Mouse (Mus musculus): ENCODE data around the gene Abcc1. TPM values are rescaled to one million over a fixed set of nuclear protein-coding genes. Genes with fewer than 3 reads are reported as not detected.
A peak's percentile ranks its signal among the peaks of the same experiment; 100 is the strongest.

Abcc1 gene
- polyA plus RNA-seq, 1 experiment from 2014 or later: 11.9 TPM

DNA sequence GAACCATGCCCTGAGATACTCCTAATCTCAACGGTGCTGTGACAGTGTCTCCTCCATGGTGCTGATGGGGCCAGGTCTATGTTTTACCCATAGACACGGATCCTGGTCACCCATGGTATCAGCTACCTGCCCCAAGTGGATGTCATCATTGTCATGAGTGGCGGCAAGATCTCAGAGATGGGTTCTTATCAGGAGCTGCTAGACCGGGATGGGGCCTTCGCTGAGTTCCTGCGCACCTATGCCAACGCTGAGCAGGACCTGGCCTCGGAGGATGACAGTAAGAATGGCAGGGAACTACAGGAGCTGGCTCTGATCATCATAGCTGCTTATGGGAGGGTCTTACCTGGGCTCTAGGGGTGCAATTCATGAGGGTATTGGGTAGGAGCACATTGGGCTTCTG lies 86.9 kb downstream of the Abcc1 start:
- Histone ChIP-seq H3K27ac (ENCODE audit: low read length) (no peak overlapping the region), H3K36me3 (ENCODE audit: insufficient read depth, low read length) (peaks cover 12% of the 10 kb centered on the region), H3K9ac (replicated peaks; ENCODE audit: low read length) (no peak overlapping the region), H3K4me3 (ENCODE audit: low read length) (no peak overlapping the region), H3K4me2 (replicated peaks; ENCODE audit: low read depth, low read length) (no peak overlapping the region), H3K27me3 (ENCODE audit: insufficient read depth, low read length) (no peaks in the 10 kb centered on the region), H3K4me1 (ENCODE audit: insufficient read depth, low read length) (no peaks in the 10 kb centered on the region), H3K9me3 (ENCODE audit: low read length) (no peaks in the 10 kb centered on the region)
- WGBS: 95% methylated on average over 8 of the region's 8 CpGs
- no peak for ATAC-seq (ENCODE audit: low FRiP score, low TSS enrichment)

DNA sequence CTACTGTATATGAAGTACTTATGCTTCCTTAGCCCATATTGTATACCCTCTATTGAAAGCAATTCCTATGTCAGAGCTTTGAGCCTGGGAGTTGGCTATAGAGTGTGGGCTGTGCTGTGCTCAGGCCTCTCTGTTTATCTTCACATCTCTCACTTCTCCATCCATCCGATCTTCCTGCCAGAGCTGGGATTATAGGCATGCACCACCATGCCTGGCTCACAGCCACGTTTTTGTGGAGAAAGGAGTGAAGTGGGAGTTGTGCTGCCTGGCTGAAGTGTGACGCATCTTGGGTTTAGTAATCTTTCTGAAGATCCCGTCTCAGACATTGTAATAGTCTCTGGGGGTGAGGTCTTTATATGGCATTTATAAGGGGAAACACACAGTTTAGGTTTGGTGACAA lies 88.5 kb downstream of the Abcc1 start:
- no peak overlapping the region for H3K4me3 ChIP-seq (ENCODE audit: low read length)
- no peaks in the 10 kb centered on the region for H3K4me1 ChIP-seq (ENCODE audit: insufficient read depth, low read length)
- H3K27me3 ChIP-seq (ENCODE audit: insufficient read depth, low read length): no peaks in the 10 kb centered on the region
- no peak overlapping the region for H3K4me2 ChIP-seq (replicated peaks; ENCODE audit: low read depth, low read length)
- H3K9me3 ChIP-seq (ENCODE audit: low read length): no peaks in the 10 kb centered on the region
- H3K27ac ChIP-seq (ENCODE audit: low read length): no peak overlapping the region
- WGBS: 82% methylated on average over 4 of the region's 4 CpGs
- H3K36me3 ChIP-seq (ENCODE audit: insufficient read depth, low read length): peaks cover 12% of the 10 kb centered on the region
- no peak overlapping the region for H3K9ac ChIP-seq (replicated peaks; ENCODE audit: low read length)
- no peak for ATAC-seq (ENCODE audit: low FRiP score, low TSS enrichment)

GRCm38 (mm10) chr16:14451374-14452046 lies 90.2 kb downstream of the Abcc1 start:
- WGBS: 73% methylated on average over 5 of the region's 5 CpGs
- Histone ChIP-seq H3K4me3 (ENCODE audit: low read length) (no peak overlapping the region), H3K9me3 (ENCODE audit: low read length) (no peaks in the 10 kb centered on the region), H3K4me1 (ENCODE audit: insufficient read depth, low read length) (no peaks in the 10 kb centered on the region), H3K36me3 (ENCODE audit: insufficient read depth, low read length) (peaks cover 7% of the 10 kb centered on the region), H3K9ac (replicated peaks; ENCODE audit: low read length) (no peak overlapping the region), H3K27ac (ENCODE audit: low read length) (no peak overlapping the region), H3K27me3 (ENCODE audit: insufficient read depth, low read length) (no peaks in the 10 kb centered on the region), H3K4me2 (replicated peaks; ENCODE audit: low read depth, low read length) (no peak overlapping the region)
- peak; percentile 66 for ATAC-seq (ENCODE audit: low FRiP score, low TSS enrichment)

DNA sequence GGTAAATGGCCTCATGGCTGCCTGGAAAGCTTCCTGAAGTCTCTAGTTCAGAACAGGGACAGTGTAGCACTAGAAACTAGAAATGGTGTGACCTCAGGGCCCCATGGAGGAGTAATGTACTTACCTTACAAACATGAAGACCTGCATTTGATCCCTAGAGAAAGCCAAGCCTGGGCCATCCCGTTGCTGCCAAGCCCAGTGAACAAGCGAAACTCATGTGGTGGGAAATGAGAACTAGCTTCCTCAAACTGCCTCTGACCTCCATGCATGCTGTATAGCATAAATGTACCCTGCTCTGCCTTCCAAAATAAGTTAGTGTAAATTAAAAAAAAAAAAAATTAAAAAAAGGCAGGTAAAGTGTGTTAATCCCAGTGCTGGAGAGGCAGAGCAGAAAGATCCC lies 101.2 kb downstream of the Abcc1 start:
- H3K9me3 ChIP-seq (ENCODE audit: low read length): no peaks in the 10 kb centered on the region
- WGBS: 90% methylated on average over 2 of the region's 2 CpGs
- no peaks in the 10 kb centered on the region for H3K27me3 ChIP-seq (ENCODE audit: insufficient read depth, low read length)
- ATAC-seq (ENCODE audit: low FRiP score, low TSS enrichment): no peak
- peaks cover 50% of the 10 kb centered on the region for H3K36me3 ChIP-seq (ENCODE audit: insufficient read depth, low read length)
- H3K4me3 ChIP-seq (ENCODE audit: low read length): no peak overlapping the region
- H3K4me2 ChIP-seq (replicated peaks; ENCODE audit: low read depth, low read length): no peak overlapping the region
- no peak overlapping the region for H3K9ac ChIP-seq (replicated peaks; ENCODE audit: low read length)
- H3K27ac ChIP-seq (ENCODE audit: low read length): no peak overlapping the region
- no peaks in the 10 kb centered on the region for H3K4me1 ChIP-seq (ENCODE audit: insufficient read depth, low read length)

GRCm38 (mm10) chr16:14465016-14465415 lies 103.7 kb downstream of the Abcc1 start:
- Histone ChIP-seq H3K4me2 (replicated peaks; ENCODE audit: low read depth, low read length) (no peak overlapping the region), H3K27ac (ENCODE audit: low read length) (no peak overlapping the region), H3K4me3 (ENCODE audit: low read length) (no peak overlapping the region), H3K9me3 (ENCODE audit: low read length) (no peaks in the 10 kb centered on the region), H3K36me3 (ENCODE audit: insufficient read depth, low read length) (peaks cover 53% of the 10 kb centered on the region), H3K27me3 (ENCODE audit: insufficient read depth, low read length) (no peaks in the 10 kb centered on the region), H3K9ac (replicated peaks; ENCODE audit: low read length) (no peak overlapping the region), H3K4me1 (ENCODE audit: insufficient read depth, low read length) (no peaks in the 10 kb centered on the region)
- WGBS: 92% methylated on average over 6 of the region's 6 CpGs
- ATAC-seq (ENCODE audit: low FRiP score, low TSS enrichment): no peak

- H3K27me3 ChIP-seq (ENCODE audit: insufficient read depth, low read length): no peaks in the 10 kb centered on the region
- peaks cover 59% of the 10 kb centered on the region for H3K36me3 ChIP-seq (ENCODE audit: insufficient read depth, low read length)
- no peak overlapping the region for H3K4me2 ChIP-seq (replicated peaks; ENCODE audit: low read depth, low read length)
- no peak for ATAC-seq (ENCODE audit: low FRiP score, low TSS enrichment)
- WGBS: 87% methylated on average over 2 of the region's 2 CpGs
- no peaks in the 10 kb centered on the region for H3K4me1 ChIP-seq (ENCODE audit: insufficient read depth, low read length)
- no peak overlapping the region for H3K27ac ChIP-seq (ENCODE audit: low read length)
- H3K9ac ChIP-seq (replicated peaks; ENCODE audit: low read length): no peak overlapping the region
- H3K9me3 ChIP-seq (ENCODE audit: low read length): no peaks in the 10 kb centered on the region
- no peak overlapping the region for H3K4me3 ChIP-seq (ENCODE audit: low read length)
Observed at GRCm38 (mm10) chr16:14468351-14468750, 107.0 kb downstream of the Abcc1 start.

DNA sequence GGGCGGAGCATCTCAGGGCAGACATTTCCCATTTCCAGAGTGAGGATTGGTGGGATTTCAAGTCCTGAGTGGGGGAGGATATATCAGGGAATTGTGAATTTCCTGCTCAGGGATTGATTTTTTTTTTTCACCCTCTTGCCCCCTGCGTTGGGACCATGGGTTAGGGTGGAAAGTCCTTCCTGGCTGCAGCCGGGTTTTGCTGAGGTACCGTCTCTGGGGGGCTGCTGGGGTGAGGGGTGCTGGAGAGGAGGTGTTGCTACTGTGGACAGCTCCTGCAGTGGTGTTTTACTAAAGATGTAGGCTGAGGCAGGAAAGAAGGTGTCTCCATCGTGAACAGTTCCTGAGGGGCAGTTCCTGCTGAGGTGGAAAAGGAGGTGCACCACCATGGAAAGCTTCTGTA lies 107.5 kb downstream of the Abcc1 start:
- Histone ChIP-seq H3K9ac (replicated peaks; ENCODE audit: low read length) (no peak overlapping the region), H3K4me3 (ENCODE audit: low read length) (no peak overlapping the region), H3K27me3 (ENCODE audit: insufficient read depth, low read length) (no peaks in the 10 kb centered on the region), H3K4me1 (ENCODE audit: insufficient read depth, low read length) (no peaks in the 10 kb centered on the region), H3K36me3 (ENCODE audit: insufficient read depth, low read length) (peaks cover 62% of the 10 kb centered on the region), H3K9me3 (ENCODE audit: low read length) (no peaks in the 10 kb centered on the region), H3K4me2 (replicated peaks; ENCODE audit: low read depth, low read length) (no peak overlapping the region), H3K27ac (ENCODE audit: low read length) (no peak overlapping the region)
- 84% methylated on average over 5 of the region's 5 CpGs for WGBS
- no peak for ATAC-seq (ENCODE audit: low FRiP score, low TSS enrichment)

GRCm38 (mm10) chr16:14472171-14472570 lies 110.8 kb downstream of the Abcc1 start:
- Histone ChIP-seq H3K27me3 (ENCODE audit: insufficient read depth, low read length) (no peaks in the 10 kb centered on the region), H3K9me3 (ENCODE audit: low read length) (no peaks in the 10 kb centered on the region), H3K4me2 (replicated peaks; ENCODE audit: low read depth, low read length) (no peak overlapping the region), H3K4me1 (ENCODE audit: insufficient read depth, low read length) (no peaks in the 10 kb centered on the region), H3K27ac (ENCODE audit: low read length) (no peak overlapping the region), H3K9ac (replicated peaks; ENCODE audit: low read length) (no peak overlapping the region), H3K4me3 (ENCODE audit: low read length) (no peak overlapping the region), H3K36me3 (ENCODE audit: insufficient read depth, low read length) (peaks cover 48% of the 10 kb centered on the region)
- WGBS: 94% methylated on average over 5 of the region's 5 CpGs
- ATAC-seq (ENCODE audit: low FRiP score, low TSS enrichment): no peak

GRCm38 (mm10) chr16:14473686-14474085 lies 112.3 kb downstream of the Abcc1 start:
- H3K27me3 ChIP-seq (ENCODE audit: insufficient read depth, low read length): no peaks in the 10 kb centered on the region
- H3K4me1 ChIP-seq (ENCODE audit: insufficient read depth, low read length): no peaks in the 10 kb centered on the region
- no peak overlapping the region for H3K4me3 ChIP-seq (ENCODE audit: low read length)
- no peaks in the 10 kb centered on the region for H3K9me3 ChIP-seq (ENCODE audit: low read length)
- H3K9ac ChIP-seq (replicated peaks; ENCODE audit: low read length): no peak overlapping the region
- H3K27ac ChIP-seq (ENCODE audit: low read length): no peak overlapping the region
- WGBS: 94% methylated on average over 7 of the region's 7 CpGs
- H3K4me2 ChIP-seq (replicated peaks; ENCODE audit: low read depth, low read length): no peak overlapping the region
- ATAC-seq (ENCODE audit: low FRiP score, low TSS enrichment): no peak
- H3K36me3 ChIP-seq (ENCODE audit: insufficient read depth, low read length): peaks cover 39% of the 10 kb centered on the region

DNA sequence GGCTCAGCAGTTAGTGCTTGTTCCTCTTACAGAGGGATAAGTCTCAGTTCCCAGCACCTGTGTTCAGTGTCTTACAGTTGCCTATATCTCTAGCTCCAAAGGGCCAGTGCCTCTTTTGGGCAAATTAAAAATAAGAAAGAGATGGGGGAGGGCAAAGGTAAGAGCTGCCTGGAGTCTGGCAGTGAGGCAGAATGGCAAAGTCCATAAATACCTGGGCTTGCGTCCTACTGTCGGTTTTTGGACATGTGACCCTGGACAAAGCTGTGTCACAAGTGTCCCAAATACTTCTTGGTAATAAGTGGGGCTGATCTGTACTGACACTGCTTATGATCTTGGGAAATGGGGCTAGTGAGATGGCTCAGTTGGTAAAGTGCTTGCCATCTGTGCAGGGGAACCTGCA lies 113.6 kb downstream of the Abcc1 start:
- H3K4me2 ChIP-seq (replicated peaks; ENCODE audit: low read depth, low read length): no peak overlapping the region
- no peak for ATAC-seq (ENCODE audit: low FRiP score, low TSS enrichment)
- WGBS: 94% methylated on average over 2 of the region's 2 CpGs

More for the DNA sequence above, 113.6 kb downstream of the Abcc1 start:
- no peaks in the 10 kb centered on the region for H3K27me3 ChIP-seq (ENCODE audit: insufficient read depth, low read length)
- peaks cover 31% of the 10 kb centered on the region for H3K36me3 ChIP-seq (ENCODE audit: insufficient read depth, low read length)
- no peaks in the 10 kb centered on the region for H3K4me1 ChIP-seq (ENCODE audit: insufficient read depth, low read length)
- no peak overlapping the region for H3K27ac ChIP-seq (ENCODE audit: low read length)
- no peaks in the 10 kb centered on the region for H3K9me3 ChIP-seq (ENCODE audit: low read length)
- no peak overlapping the region for H3K4me3 ChIP-seq (ENCODE audit: low read length)
- H3K9ac ChIP-seq (replicated peaks; ENCODE audit: low read length): no peak overlapping the region

Measured in kidney, embryonic 16.5 days (tissue).